ENCODE assay signal across 19 mouse cellular contexts in genomic region chr12:107394467-107394866, GRCm38 (mm10).
"Had no signal": no experiment of that assay in that cellular context is flagged by ENCODE, and none has a peak within 500 bp of the region (broad histone marks: within the 10 kb centered on the region; RNA-seq: fewer than 3 reads in every experiment).

No protein-coding gene starts in this region.

- H3K27ac ChIP-seq: midbrain, embryonic 10.5 days; midbrain, embryonic 12.5 days; neural tube, embryonic 13.5 days; neural tube, embryonic 15.5 days had no signal

- ATAC-seq: midbrain, embryonic 16.5 days had no signal

- H3K36me3 ChIP-seq: midbrain, embryonic 10.5 days; midbrain, embryonic 12.5 days; neural tube, embryonic 13.5 days; neural tube, embryonic 15.5 days had no signal

- H3K9ac ChIP-seq: lung, embryonic 14.5 days; midbrain, embryonic 12.5 days; neural tube, embryonic 13.5 days; neural tube, embryonic 15.5 days had no signal

- H3K4me1 ChIP-seq: midbrain, embryonic 10.5 days; midbrain, embryonic 12.5 days; neural tube, embryonic 13.5 days; neural tube, embryonic 15.5 days had no signal

- DNase-seq: lung, adult 18-20 months; lung, embryonic 14.5 days; lung, postnatal 10 days; lung, postnatal 4 days; midbrain, embryonic 14.5 days; retina, postnatal 1 day; right cerebral cortex, adult 18-20 months; right cerebral cortex, postnatal 25 days; right cerebral cortex, postnatal 4 days; spleen, adult 18-20 months; thymus, adult 18-20 months; thymus, postnatal 14 days; thymus, postnatal 36 days had no signal

- H3K4me2 ChIP-seq: lung, embryonic 14.5 days; midbrain, embryonic 12.5 days; neural tube, embryonic 13.5 days; neural tube, embryonic 15.5 days had no signal

- H3K9me3 ChIP-seq: midbrain, embryonic 10.5 days; midbrain, embryonic 12.5 days; neural tube, embryonic 13.5 days; neural tube, embryonic 15.5 days had no signal

- H3K27me3 ChIP-seq: midbrain, embryonic 12.5 days; neural tube, embryonic 13.5 days; neural tube, embryonic 15.5 days had no signal

- H3K4me3 ChIP-seq: midbrain, embryonic 10.5 days; midbrain, embryonic 12.5 days; myocyte; neural tube, embryonic 13.5 days; neural tube, embryonic 15.5 days had no signal
